Mouse (Mus musculus): ENCODE data around the gene Rnasek. TPM values are rescaled to one million over a fixed set of nuclear protein-coding genes. Genes with fewer than 3 reads are reported as not detected.

Gene Rnasek
- polyA plus RNA-seq, 1 experiment: 359 TPM

DNA sequence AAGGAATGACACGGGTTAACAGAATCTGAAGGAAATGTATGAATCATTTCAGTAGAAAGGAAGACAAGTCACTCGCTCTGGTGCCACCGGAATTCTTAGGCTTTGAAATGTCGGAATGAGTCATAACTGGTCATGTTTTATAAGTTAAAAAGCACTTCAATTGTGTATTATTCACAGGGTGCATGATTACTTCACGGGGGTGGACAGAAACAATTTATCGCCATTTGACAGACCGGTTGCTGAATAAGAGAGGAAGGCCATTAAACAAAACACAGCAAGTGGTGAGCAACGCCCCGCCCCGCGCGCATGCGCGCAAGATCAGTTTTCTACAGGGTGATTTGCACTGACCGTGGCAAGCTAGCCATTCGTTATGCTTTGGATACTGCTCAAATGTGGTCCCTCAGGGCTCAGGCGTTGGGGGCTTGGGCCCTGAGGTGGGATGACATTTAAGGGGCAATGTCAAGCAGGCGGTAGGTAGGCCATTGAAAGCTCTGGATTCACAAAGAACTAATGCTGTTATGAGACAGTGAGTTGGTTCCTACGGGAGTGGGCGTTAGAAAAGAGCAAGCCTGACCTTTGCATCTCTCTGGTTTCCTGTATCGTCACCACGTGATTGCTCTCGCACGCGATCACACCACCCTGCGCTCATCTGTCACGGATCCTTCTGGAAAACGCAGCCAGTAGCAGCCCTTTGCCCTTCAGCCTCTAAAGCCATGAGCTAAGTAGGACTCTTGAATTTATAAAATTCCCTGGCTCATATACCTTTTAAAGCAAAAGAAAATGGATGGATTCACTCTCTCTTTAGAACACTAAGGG is 50.1 kb downstream of the Rnasek start:
- 77% methylated on average over 28 of the region's 28 CpGs for WGBS
- no peak for TF ChIP-seq CTCF (IDR thresholded peaks at IDR 0.05; ENCODE audit: borderline replicate concordance, insufficient read depth, low read depth, low read length)
- no peak for TF ChIP-seq POLR2A (IDR thresholded peaks at IDR 0.05; ENCODE audit: borderline replicate concordance, insufficient read depth, low read length)
- Histone ChIP-seq H3K4me1 (ENCODE audit: control insufficient read depth, insufficient read depth, low read length) (no peaks in the 10 kb centered on the region), H3K27me3 (ENCODE audit: control insufficient read depth, insufficient read depth, low read length) (no peaks in the 10 kb centered on the region), H3K4me3 (replicated peaks; ENCODE audit: insufficient read depth, low read depth, low read length) (no peak overlapping the region), H3K27ac (ENCODE audit: insufficient read depth, low read length) (no peak overlapping the region)
- no peak for DNase-seq

Other genes with a start within 250 kb of the Rnasek start
- gene Gabarap, start 248.7 kb downstream of the Rnasek start, polyA plus RNA-seq (2012; rRNA removed): 344 and 366 TPM in 2 replicates
- gene Phf23, start 244.1 kb downstream of the Rnasek start, polyA plus RNA-seq (2012; rRNA removed): 41.8 and 44.4 TPM in 2 replicates
- gene Dvl2, start 239.2 kb downstream of the Rnasek start, polyA plus RNA-seq (2012; rRNA removed): 27.2 and 28.9 TPM in 2 replicates
- 104 and 112 TPM in 2 replicates for gene Acadvl, start 224.4 kb downstream of the Rnasek start, polyA plus RNA-seq (2012; rRNA removed)
- 352 and 374 TPM in 2 replicates for gene Dlg4, start 222.9 kb downstream of the Rnasek start, polyA plus RNA-seq (2012; rRNA removed)
- 13.8 and 17.1 TPM in 2 replicates for gene Asgr1, start 185.8 kb downstream of the Rnasek start, polyA plus RNA-seq (2012; rRNA removed)
- gene Asgr2, start 147.2 kb downstream of the Rnasek start, polyA plus RNA-seq (2012; rRNA removed): 0.11 and 0.17 TPM in 2 replicates
- gene Mgl2, start 109.5 kb downstream of the Rnasek start, polyA plus RNA-seq (2012; rRNA removed): 2.4 and 2.5 TPM in 2 replicates
- gene Clec10a, start 83.6 kb downstream of the Rnasek start, polyA plus RNA-seq (2012; rRNA removed): 1.2 and 1.4 TPM in 2 replicates
- 209 and 244 TPM in 2 replicates for gene Slc16a11, start 27.1 kb downstream of the Rnasek start, polyA plus RNA-seq (2012; rRNA removed)
- 8.8 and 11.3 TPM in 2 replicates for gene Slc16a13, start 18.8 kb downstream of the Rnasek start, polyA plus RNA-seq (2012; rRNA removed)
- 1.1 and 1.4 TPM in 2 replicates for gene Bcl6b, start 10.0 kb downstream of the Rnasek start, polyA plus RNA-seq (2012; rRNA removed)
- gene 0610010K14Rik, start 1.9 kb downstream of the Rnasek start, polyA plus RNA-seq (2012; rRNA removed): 94.0 and 96.5 TPM in 2 replicates
- 9.7 and 10.3 TPM in 2 replicates for gene Gm21988, start within 50 bp of the Rnasek start, polyA plus RNA-seq (2012; rRNA removed)
- 1.1 and 1.2 TPM in 2 replicates for gene Alox12, start 15.5 kb upstream of the Rnasek start, polyA plus RNA-seq (2012; rRNA removed)
- not detected in 2 replicates for gene Alox12e, start 82.8 kb upstream of the Rnasek start, polyA plus RNA-seq (2012; rRNA removed)
- 0.05 TPM in 1 of 2 replicates, not detected in the other for gene Alox15, start 112.2 kb upstream of the Rnasek start, polyA plus RNA-seq (2012; rRNA removed)
- 18.3 and 20.1 TPM in 2 replicates for gene Pelp1, start 170.2 kb upstream of the Rnasek start, polyA plus RNA-seq (2012; rRNA removed)
- 70.5 and 79.7 TPM in 2 replicates for gene Arrb2, start 192.8 kb upstream of the Rnasek start, polyA plus RNA-seq (2012; rRNA removed)
- gene Med11, start 212.1 kb upstream of the Rnasek start, polyA plus RNA-seq (2012; rRNA removed): 20.4 and 20.5 TPM in 2 replicates
- 0.21 and 0.25 TPM in 2 replicates for gene Zmynd15, start 219.6 kb upstream of the Rnasek start, polyA plus RNA-seq (2012; rRNA removed)
- gene Cxcl16, start 220.1 kb upstream of the Rnasek start, polyA plus RNA-seq (2012; rRNA removed): 1.8 and 2.6 TPM in 2 replicates